Mouse (Mus musculus) gastrocnemius, postnatal 10 days (tissue): ENCODE measurements at regions not wholly inside any gene's neighbourhood (a gene's known extent, or its start where the extent isn't known, plus 50 kb on each side); places are given as distances from the start of the nearest gene placed in this dataset.

Experiments used
- DNase-seq: peaks from one replicate; pipeline ENCODE4 v3.0.0; 2021; ENCODE audit warnings: mixed read lengths

GRCm38 (mm10) chr1:119364901-119365300, 57.1 kb downstream of the Inhbb start:
- no peak for DNase-seq

DNA sequence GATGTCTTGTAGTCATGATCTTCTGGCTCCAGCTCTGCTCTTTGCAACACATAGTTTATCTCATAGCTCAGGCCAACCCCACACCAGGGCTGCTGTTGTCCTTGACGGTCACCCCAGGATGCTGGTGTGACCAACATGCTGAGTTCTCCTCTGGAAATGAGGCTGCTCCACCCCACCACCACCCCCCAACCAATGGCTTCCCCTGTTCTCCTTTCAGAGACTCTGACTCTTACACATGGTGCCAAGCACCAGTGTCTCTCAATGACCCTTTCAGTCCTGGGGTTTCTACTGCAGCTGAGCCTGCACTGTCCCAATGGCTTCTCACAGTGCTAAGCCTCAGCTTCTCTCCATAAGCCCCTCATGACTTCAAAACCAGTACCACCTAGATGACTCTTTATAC, 64.0 kb downstream of the Inhbb start:
- DNase-seq: no peak

DNA sequence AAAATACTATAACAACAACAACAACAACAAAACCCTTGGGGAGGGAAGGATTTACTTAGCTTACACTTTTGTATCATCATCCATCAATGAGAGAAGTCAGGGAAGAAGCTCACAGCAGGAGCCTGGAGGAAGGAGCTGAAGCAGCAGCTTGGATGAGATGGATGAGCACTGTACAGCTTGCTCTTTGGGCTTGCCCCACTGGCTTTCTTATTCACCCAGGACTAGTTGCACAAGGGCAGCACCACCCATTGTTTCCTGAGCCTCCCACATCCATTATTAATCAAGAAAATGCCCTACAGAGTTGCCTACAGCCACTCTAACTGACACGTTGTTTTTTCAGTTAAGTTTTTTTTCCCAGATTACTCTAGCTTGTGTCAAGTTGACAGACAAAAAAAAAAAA, 65.1 kb downstream of the Inhbb start:
- DNase-seq: no peak

DNA sequence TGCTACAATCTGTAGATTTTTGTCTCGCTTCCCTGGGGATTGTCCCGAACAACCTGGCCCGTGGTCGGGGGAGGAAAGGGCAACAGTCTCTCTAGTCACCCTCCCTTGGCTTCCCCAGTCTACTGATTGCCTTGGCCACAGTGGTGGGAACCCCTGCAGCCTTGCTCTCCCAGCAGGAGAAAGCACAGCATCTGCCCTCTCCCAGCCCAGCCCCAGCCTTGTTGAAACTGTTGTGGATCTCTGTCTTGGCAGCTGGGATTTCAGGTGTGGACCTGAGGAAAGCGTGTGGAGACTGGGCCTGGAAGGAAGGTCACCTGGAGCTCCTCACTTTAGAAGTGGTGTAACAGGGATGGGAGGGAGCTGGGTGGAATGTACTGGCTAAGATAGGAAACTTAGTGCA, 66.6 kb downstream of the Inhbb start:
- DNase-seq: no peak

GRCm38 (mm10) chr1:119351567-119351966, 70.5 kb downstream of the Inhbb start:
- DNase-seq: no peak

DNA sequence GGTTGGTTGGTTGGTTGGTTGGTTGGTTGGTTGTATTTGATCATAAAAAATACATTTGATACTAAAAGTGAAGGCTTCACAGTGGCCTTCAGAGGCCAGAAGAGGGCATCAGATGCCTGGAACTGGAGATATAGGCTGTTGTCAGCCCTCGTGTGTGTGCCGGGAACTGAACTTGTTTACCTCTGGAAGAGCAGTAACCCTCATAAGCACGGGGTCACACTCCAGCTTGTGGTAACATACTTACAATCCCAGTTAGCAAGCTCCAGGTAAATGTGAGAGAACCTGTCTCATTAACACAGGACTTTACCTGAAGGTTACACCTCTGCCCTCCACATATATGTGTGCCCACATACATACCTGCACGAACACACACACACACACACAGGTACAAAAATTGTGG, 71.2 kb downstream of the Inhbb start:
- DNase-seq: no peak

GRCm38 (mm10) chr1:119350296-119350695, 71.8 kb downstream of the Inhbb start:
- no peak for DNase-seq

GRCm38 (mm10) chr1:119348456-119349208, 73.4 kb downstream of the Inhbb start:
- no peak for DNase-seq

DNA sequence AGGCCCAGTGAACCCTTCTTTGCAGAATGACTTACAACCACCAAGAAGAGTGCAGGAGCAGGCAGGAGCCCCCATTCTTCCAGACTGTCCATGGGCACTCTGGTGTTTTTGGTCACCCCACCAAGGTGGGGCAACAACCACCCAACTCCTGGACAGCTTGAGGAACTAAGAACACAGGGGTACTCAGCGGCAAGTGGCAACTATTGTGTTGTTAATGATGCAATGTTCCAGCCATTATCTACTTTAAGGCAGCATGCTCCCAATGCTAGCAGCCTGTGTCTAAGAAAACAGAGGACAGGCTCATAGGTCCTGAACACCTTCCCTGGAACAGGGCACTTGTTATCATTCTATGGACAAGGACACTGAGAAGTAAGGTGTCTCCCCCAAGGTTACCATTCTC, 74.3 kb downstream of the Inhbb start:
- no peak for DNase-seq

- DNase-seq: no peak
These were observed 75.4 kb downstream of the Inhbb start for GRCm38 (mm10) chr1:119346634-119347155.

- no peak for DNase-seq
These were observed 76.8 kb downstream of the Inhbb start for GRCm38 (mm10) chr1:119345115-119345791.

GRCm38 (mm10) chr1:119344046-119344445, 78.0 kb downstream of the Inhbb start:
- DNase-seq: no peak

GRCm38 (mm10) chr1:119335171-119335570, 86.9 kb downstream of the Inhbb start:
- no peak for DNase-seq

DNA sequence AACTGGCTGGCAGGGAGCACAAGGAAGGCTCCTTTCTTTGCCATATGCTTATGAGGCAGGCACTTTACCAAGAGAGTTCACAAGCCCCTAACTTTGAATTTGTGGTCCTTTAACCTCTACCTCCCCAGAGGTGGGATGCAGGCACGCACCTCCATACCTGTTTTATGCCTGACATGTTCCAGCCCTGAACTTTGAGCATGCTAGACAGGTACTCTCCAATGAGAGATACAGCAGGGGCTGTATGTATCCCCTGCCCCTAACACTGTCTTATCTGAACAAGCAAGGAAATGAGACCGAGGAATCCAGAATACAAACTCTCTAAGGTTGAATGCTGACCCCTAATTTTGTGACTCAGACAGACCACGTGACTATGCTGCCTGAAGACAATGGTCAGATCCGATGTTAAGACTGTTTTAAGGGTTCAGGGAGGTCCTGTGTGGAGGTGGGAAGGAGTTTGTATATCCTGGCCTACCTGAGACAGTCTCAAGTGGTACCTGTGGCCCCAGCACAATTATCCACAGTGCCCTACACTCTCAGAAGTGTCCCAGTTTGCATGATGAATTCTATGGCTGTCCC, 91.2 kb downstream of the Inhbb start:
- DNase-seq: no peak

DNA sequence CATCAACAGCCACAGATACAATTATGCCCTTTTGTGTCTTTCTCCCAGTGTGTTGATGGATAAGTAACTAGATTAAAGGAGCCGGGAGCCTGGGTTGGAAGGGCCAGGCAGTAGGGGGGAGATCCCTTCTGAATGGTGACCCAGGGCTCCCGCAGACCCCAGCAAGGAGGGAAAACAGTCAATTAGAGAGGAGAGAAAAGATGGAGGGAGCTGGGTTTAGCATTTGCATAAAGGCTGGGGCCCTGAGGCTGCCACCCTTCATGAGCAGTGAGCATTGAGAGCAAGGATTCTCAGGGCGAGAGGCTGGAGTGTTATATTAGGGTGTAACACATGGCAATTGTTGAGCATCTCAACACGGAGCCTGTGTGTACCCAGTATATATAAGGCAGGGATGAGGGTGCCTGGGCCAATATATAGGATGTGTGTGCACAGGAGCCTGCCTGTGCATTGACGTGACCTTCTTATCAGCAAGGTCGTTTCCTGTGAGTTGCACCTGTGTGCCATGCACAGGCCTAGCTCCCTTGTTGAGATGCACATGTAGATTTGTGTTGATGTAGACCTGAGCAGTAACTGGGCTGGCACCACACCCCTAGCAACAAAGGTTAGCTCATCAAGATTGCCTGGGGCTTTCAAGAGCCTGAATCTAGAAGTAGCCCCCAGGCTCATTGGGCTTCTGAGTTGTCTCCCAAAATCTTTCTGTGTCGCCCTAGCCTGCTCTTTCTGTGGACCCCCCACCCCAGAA, 92.2 kb downstream of the Inhbb start:
- DNase-seq: no peak

- DNase-seq: no peak
These were observed 92.9 kb downstream of the Inhbb start for GRCm38 (mm10) chr1:119328921-119329692.

DNA sequence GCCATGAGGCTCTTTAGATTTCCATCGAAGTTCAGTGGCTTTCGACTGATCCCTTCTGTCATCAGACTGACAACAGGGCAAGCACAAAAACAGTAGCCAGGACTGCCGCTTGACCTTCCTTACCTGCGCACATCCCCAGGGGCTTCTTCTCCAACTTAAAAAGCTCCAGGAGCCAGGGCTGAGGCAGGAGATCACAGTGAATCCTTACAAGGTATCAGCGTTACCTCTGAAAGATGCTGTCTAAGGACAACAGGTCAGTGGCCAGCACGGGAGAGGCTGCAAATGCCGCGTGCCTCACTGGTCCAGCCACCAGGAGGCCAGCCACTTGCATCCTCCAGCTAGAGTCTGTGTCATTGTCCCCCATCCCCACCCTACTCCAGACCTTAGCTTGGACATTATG, 97.5 kb downstream of the Inhbb start:
- no peak for DNase-seq

DNA sequence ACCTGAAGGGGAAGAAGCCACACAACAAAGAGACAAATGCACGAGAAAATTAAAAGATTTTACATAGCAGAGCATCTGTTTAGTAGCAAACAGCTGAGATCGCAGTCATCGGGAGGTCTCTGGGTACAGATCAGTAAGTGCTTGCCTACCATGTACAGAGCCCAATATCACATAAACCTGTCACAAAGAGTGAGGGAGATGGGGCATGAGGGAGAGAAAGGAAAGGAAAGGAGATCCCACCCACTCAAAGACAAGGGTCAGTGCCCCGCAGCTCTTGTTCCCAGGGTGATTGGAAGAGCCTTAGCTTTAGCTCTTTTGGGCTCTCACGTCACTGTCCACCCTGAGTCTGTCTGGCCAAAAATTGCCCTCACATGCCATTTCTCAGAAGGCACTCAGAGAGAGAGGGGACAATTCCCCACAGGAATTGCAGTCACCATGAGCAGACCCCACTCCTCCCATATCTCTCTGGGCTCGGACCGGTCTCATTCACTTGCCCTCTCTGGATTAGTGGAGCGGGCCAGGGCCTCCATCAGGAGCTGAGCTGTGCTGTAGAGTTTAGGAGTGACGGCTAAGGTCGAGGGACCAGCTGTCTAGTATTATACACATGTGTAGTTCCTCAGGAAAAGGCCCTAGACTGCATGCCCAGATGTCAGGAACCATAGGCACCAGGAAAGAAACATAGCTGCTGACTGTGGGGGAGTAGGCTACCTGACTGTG, 99.6 kb downstream of the Inhbb start:
- no peak for DNase-seq

- no peak for DNase-seq
These were observed 100.2 kb downstream of the Inhbb start for GRCm38 (mm10) chr1:119321799-119322198.

- no peak for DNase-seq
These were observed 105.0 kb downstream of the Inhbb start for GRCm38 (mm10) chr1:119317006-119317405.

- DNase-seq: no peak
These were observed 113.2 kb downstream of the Inhbb start for GRCm38 (mm10) chr1:119308719-119309365.
